Mouse (Mus musculus) gastrocnemius, adult 8-10 months (tissue): ENCODE data around the gene a. TPM values are rescaled to one million over a fixed set of nuclear protein-coding genes. Genes with fewer than 3 reads are reported as not detected.
"Not testable (repeated sequence)": the region's sequence is repeated elsewhere in the genome, so short reads cannot be mapped to it uniquely, and the experiment has no call there.

ENCODE experiments used
- DNase-seq, 2 experiments: peaks; one replicate each; pipeline ENCODE4 v3.0.0; 2022; ENCODE audit warnings: low spot score in 2 of 2
- total RNA-seq, 4 experiments: library from RNA; stranded (reverse); gene quantifications; 2 replicates each; pipeline ENCODE4 v1.2.4; 2022

The a gene
- total RNA-seq, 4 experiments from 2014 or later = not detected

GRCm38 (mm10) chr2:154917866-154918641 is 126.9 kb downstream of the a start:
- DNase-seq = no peak

DNA sequence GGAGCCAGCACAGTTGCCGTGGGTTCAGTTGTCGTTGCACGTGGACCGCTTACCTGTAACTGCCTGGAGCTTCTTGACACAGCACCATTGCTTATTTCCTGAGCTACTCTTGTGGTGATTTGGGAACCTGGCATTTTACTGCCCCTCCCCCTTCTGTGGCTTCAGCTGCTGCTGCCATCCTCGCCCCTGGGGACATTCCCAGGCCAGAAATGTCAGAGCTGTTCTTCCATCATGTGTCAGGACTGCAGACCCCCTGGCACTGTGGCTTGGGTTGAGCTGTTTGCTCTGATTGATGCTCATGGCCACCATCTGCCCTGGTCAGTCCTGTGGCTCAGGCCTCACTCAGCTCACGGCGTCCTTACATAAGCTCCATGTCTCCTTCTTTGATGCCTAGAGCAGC is 129.7 kb downstream of the a start:
- no peak for DNase-seq

DNA sequence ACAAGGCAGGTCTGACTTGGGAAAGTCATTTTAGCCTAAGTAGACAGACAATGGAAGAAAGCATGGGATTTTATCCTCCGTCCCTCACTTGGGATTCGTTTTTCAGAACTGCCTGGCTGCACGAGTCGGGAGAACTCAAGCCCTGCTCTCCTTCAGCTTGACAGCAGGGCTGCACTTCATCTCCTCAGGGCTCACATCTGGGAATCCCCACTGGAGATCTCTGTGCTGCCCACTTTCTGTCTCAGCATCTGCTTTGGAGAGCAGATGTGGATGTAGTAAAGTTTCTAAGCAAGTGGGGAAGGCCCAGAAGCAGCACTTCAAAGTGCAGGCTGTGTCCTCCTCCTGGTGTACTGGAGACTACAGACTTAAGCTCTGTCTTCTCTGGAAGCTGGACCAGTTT is 130.9 kb downstream of the a start:
- DNase-seq = not testable (repeated sequence)

DNA sequence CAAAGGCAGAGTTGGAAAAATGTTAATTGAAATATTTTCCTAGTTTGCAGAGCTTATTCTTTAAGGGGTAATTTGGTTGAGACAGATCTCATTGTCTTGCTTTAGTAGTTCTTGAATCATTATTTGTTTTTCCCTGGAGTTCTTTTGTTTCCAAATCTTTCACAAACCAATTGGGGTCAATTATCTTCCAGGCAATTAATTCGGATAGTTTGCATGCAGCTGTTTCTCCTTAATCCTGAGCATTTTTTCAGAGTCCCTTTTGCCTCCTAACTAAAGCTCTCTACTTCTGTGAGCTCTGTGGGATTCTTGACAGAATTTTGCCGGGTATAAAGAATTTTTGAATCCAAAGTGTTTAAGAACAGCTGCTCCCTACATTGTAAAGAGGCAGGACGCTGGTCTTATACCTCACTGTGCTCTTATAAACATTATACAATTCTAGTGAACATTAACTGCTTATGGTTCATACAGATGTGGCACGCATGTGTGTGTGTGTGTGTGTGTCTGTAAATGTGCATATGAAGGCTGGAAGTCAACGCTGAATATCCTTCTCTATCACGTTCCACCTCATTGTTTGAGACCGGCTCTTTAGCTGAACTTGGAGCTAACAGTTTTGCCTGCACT is 134.3 kb downstream of the a start:
- DNase-seq = no peak

- DNase-seq = no peak
Measured at GRCm38 (mm10) chr2:154926843-154927242, 135.6 kb downstream of the a start.

DNA sequence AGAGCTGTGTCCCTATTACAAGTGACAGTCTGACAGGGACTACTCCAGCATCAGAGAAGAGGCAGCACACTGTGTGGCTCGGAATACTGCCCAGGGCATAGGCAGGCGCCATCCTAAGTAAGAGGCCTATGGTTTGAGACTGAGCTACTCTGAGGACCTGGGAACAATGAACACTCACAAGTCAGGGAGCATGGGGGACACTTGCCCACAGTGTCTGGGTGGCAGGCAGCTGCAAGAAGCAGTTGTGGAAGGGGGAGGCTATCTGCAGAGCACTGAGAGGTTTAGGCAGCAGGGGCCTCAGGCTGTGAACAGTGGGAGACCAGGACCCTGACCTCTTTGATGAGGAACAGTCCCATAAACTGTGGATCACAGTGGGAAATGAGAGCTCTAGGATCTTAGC is 137.1 kb downstream of the a start:
- no peak for DNase-seq

GRCm38 (mm10) chr2:154933884-154934283 is 142.7 kb downstream of the a start:
- DNase-seq = no peak

- no peak for DNase-seq
Measured at GRCm38 (mm10) chr2:154936106-154936505, 144.9 kb downstream of the a start.

DNA sequence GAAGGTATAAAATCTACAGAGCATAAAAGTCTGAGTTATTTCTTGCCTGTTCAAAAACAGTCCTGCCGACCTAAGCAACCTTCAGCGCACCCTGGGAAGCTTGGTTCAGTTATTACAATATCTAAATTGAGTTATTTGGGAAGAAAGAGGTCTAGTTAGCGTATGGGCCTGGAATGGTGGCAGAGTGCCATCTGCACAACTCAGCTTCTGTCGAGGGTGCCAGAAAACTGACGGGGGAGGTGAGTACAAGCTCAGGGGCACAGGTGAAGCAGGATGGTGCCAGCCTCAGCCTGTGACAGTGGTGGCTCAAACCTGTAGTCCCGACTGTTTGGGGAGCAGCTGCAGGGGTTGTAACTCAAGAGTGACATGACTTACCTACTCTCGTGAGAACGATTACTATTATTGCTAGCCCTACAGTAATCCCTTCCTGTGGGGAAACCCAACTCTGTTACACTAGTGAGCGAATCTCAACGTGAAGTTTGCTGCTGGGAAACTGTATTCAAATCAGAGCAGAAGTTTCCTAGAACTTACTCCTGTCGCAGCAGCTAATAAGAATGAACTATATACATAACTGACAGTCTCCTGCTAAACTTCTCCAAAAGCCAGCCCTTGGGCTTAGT is 145.4 kb downstream of the a start:
- DNase-seq = no peak

DNA sequence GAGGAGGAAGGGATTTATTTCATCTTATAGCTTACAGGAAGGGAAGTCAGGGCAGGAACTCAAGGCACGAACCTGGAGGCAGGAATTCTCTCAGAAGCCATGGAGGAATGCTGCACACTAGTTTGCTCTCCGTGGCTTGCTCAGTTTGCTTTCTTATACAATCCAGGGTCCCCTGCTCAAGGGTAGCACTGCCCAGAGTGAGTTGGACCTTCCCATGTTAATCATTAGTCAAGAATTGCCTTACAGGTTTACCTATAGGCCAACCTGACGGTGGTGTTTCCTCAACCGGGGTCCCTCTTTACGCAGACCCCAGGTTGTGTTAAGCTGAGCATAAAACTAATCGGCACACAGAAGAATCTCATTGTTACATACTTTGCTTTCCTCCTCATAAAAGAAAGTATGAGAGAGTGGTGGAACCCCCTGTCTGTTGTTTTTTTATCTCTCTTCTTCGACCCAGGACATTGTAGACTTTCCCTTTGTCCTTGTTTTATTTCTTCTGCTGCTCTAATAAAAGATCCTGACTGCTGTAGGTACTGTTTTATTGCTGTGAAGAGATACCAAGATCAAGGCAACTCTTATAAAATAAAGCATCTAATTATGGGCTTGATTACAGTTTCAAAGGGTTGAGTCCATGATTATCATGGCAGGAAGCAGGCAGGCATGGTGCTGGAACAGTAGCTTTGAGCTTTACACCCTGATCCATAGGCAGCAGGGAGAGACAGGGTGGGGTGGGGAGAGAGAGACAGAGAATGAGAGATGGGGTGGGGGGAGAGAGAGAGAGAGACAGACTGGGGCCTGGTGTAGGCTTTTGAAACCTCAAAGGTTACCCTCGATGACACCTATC is 146.6 kb downstream of the a start:
- no peak for DNase-seq

GRCm38 (mm10) chr2:154941952-154942351 is 150.8 kb downstream of the a start:
- no peak for DNase-seq

DNA sequence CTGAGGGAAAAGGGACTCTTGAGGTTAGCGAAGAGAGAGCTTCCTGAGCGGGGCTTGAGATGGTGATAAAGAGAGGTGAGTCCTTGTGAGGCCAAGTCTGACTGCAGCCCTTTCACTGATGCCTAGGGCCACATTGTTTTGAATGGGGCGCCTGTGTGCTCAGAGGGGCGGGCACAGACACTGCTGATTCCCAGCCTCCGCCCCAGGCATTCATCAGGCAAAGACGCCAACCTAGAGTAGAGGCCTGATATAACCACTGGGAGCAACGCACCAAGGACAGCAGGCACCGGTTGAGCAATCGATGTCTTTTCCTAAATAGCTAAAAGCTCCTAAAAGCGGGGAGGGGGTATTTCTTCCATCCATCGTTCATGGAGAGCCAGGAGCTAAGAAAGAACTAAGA is 151.3 kb downstream of the a start:
- no peak for DNase-seq

DNA sequence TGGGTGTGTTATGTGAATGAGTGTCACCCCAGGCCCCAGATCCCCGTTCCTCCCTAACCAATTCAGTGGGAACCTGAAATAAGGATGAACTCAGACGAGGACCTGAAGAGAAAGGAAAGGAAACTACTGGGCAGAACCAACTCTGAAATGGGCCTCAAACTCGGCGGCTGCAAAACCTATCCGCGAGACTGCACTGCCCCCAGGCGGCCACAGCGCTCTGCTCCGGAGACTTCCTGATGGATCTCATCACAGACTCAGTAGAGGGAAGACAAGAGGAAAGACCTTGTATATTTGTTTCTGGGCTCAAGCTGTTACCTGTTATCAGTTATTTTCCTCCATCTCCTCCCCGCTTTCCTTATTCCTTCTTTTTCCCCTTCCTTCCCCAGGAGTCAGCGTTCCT is 151.9 kb downstream of the a start:
- DNase-seq = peak; percentile 48 to 65

GRCm38 (mm10) chr2:154946921-154947320 is 155.7 kb downstream of the a start:
- DNase-seq = no peak

GRCm38 (mm10) chr2:154949352-154949751 is 158.2 kb downstream of the a start:
- no peak for DNase-seq

DNA sequence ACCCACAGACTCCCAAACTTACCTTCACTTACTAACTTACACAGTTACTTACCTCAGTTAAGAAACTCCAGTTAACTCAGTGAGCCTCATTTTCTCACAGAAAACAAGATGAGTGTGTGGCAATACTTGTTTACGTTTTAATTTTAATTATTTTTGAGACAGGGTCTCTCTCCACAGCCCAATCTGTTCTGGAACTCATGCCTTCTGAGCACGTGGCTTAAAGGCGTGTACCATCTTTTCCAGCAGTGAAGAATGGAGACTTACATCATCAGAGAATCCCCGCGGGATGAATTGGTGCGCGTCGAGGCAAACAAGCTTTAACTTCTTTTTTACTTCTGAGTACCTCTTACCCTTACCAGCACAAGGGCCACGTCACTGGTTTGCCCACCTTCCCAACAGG is 158.7 kb downstream of the a start:
- no peak for DNase-seq

DNA sequence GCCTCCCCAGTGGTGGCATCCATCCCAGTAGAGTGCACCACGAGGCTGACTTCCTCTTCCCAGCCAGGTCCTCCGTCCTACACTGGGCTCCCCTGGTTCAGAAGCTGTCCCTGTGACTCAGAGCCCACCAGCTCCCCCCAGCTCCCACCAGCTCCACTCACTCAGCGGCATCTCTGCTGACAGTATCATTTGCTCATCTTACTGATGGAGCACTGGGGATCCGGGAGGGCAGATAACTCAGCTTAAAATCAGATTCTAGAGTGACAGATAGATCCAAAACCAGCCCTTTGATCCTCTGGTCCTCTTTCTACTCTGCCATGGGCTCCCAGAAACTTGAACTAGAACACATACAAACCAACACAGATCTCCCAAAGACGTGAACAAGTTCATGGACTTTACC is 159.4 kb downstream of the a start:
- no peak for DNase-seq

DNA sequence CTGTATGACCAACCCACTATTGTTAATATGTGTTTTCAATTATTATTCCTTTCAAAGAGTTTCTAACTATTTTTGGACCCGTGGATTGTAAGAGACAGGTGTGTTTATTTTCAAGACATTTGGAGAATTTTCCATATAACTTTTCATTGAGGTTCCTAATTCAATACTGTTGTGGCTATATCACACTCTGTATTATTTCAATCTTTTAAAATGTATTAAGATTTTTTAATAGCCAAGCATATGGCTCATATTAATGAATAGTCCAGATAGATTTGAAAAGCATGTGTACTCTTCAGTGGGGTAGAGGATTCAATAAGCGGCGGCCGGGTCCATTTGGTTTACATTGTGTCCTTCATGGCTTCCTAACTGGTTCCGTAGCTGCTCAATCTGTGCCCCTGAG is 168.3 kb downstream of the a start:
- DNase-seq = no peak

DNA sequence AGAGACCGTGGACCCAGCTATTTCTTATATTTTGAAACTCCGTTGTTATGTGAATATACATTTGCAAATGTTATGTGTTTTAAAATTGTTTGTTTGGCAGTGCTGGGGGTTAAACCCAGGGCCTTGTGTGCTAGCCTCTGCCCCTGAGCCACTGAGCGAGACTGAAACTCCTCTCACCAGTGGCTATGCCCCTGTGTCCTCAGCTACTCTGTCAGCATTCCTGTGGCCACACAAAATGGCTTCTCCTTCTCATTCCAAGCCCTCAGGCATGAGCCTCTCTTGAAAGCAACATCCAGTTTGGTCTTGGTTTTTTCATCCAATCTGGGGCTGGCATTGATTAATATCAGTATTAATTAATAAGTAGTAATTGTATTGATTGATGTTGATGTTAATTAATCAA is 168.7 kb downstream of the a start:
- no peak for DNase-seq

DNA sequence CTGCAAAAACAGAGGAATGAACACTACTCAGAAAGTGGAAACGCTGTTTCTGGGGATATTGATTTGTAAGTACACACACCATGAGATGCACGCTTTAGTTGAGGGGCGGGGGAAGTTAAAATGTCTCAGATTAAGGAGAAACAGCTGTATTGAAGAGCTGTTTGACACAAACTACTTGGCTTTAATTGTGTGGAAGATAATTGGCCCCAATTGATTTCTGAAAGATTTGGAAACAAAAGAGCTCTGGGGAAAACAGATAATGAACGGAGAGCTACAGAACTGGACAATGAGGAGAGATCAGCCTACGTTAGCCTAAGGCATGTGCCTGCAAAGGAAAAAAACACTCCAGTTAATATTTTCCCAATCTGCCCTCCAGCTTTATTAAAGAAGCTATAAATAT is 172.0 kb downstream of the a start:
- no peak for DNase-seq

DNA sequence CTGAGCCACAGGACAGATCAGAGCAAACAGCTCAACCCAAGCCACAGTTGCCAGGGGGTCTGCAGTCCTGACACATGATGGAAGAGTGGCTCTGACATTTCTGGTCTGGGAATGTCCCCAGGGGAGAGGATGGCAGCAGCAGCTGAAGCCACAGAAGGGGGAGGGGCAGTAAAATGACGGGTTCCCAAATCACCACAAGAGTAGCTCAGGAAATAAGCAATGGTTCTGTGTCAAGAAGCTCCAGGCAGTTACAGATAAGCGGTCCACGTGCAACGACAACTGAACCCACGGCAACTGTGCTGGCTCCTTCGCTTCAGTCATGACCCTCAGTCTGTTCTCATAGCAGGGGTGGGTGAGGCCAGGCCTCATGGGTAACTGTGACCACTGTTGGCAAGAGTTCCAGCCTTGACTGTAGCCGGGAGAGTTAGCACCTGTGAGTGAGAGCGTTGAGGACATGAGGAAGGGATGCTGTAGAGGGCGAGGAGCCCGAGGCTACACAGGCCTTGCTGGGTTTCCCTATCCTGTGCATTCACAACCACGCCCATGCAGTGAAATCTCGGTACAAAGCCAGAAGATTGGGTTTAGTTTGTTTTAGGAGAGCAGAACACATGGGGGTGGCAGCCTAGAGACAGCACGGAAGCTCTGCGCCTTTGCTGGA is 178.7 kb downstream of the a start:
- not testable (repeated sequence) for DNase-seq
